Mouse (Mus musculus): Measurements from ENCODE around the gene Prdm10. TPM values are rescaled to one million over a fixed set of nuclear protein-coding genes. Genes with fewer than 3 reads are reported as not detected.

Prdm10 gene
- total and polyA plus RNA-seq, 2 experiments from 2014 or later: 5.1 to 16.0 TPM

- no peak overlapping the region for H3K9ac ChIP-seq
- WGBS: 85% methylated on average over 2 of the region's 2 CpGs
These were observed 12.9 kb downstream of the Prdm10 start for GRCm38 (mm10) chr9:31293208-31293607.

GRCm38 (mm10) chr9:31295311-31295710 is 15.0 kb downstream of the Prdm10 start:
- ATAC-seq (no peak; the same call in 1 of the 2 replicates), DNase-seq (no peak)
- no peak overlapping the region for H3K27ac ChIP-seq (ENCODE audit: low read depth, low read length)
- H3K4me1 ChIP-seq (ENCODE audit: insufficient read depth): peaks cover 8% of the 10 kb centered on the region; the same call in 1 of the 2 replicates
- H3K27me3 ChIP-seq (ENCODE audit: insufficient read depth, low read length): no peaks in the 10 kb centered on the region
- TF ChIP-seq CTCF (IDR thresholded peaks at IDR 0.05; ENCODE audit: low read depth): no peak
- H3K4me2 ChIP-seq (ENCODE audit: low read depth): no peak overlapping the region
- no peaks in the 10 kb centered on the region for H3K36me3 ChIP-seq (ENCODE audit: insufficient read depth)
- H3K9me3 ChIP-seq (ENCODE audit: low read length): no peaks in the 10 kb centered on the region
- 51% methylated on average over 2 of the region's 2 CpGs for WGBS
- H3K9ac ChIP-seq: no peak overlapping the region
- H3K4me3 ChIP-seq (ENCODE audit: low read depth, low read length): no peak overlapping the region

More at GRCm38 (mm10) chr9:31293208-31293607, 12.9 kb downstream of the Prdm10 start:
- no peak overlapping the region for H3K4me2 ChIP-seq (ENCODE audit: low read depth)
- TF ChIP-seq CTCF (IDR thresholded peaks at IDR 0.05; ENCODE audit: low read depth): no peak
- H3K9me3 ChIP-seq (ENCODE audit: low read length): no peaks in the 10 kb centered on the region
- H3K4me1 ChIP-seq (ENCODE audit: insufficient read depth): peaks cover 8% of the 10 kb centered on the region; the same call in 1 of the 2 replicates
- no peak overlapping the region for H3K4me3 ChIP-seq (ENCODE audit: low read depth, low read length)
- H3K36me3 ChIP-seq (ENCODE audit: insufficient read depth): no peaks in the 10 kb centered on the region
- DNase-seq: no peak
- no peaks in the 10 kb centered on the region for H3K27me3 ChIP-seq (ENCODE audit: insufficient read depth, low read length)
- ATAC-seq: no peak
- H3K27ac ChIP-seq (ENCODE audit: low read depth, low read length): no peak overlapping the region

- Histone ChIP-seq H3K27ac (ENCODE audit: low read depth, low read length) (no peak overlapping the region), H3K36me3 (ENCODE audit: insufficient read depth) (no peaks in the 10 kb centered on the region), H3K9me3 (ENCODE audit: low read length) (no peaks in the 10 kb centered on the region), H3K4me1 (ENCODE audit: insufficient read depth) (peaks cover 8% of the 10 kb centered on the region; the same call in 1 of the 2 replicates), H3K4me3 (ENCODE audit: low read depth, low read length) (no peak overlapping the region), H3K9ac (no peak overlapping the region), H3K4me2 (ENCODE audit: low read depth) (no peak overlapping the region), H3K27me3 (ENCODE audit: insufficient read depth, low read length) (no peaks in the 10 kb centered on the region)
- DNase-seq (no peak), ATAC-seq (no peak)
- WGBS: 84% methylated on average over 3 of the region's 3 CpGs
- no peak for TF ChIP-seq CTCF (IDR thresholded peaks at IDR 0.05; ENCODE audit: low read depth)
These were observed 16.0 kb downstream of the Prdm10 start for GRCm38 (mm10) chr9:31296293-31296692.

GRCm38 (mm10) chr9:31298751-31299150 is 18.4 kb downstream of the Prdm10 start:
- Histone ChIP-seq H3K4me2 (ENCODE audit: low read depth) (no peak overlapping the region), H3K36me3 (ENCODE audit: insufficient read depth) (no peaks in the 10 kb centered on the region), H3K9me3 (ENCODE audit: low read length) (no peaks in the 10 kb centered on the region), H3K27me3 (ENCODE audit: insufficient read depth, low read length) (no peaks in the 10 kb centered on the region), H3K9ac (no peak overlapping the region), H3K4me3 (ENCODE audit: low read depth, low read length) (no peak overlapping the region), H3K27ac (ENCODE audit: low read depth, low read length) (no peak overlapping the region), H3K4me1 (ENCODE audit: insufficient read depth) (peaks cover 8% of the 10 kb centered on the region; the same call in 1 of the 2 replicates)
- ATAC-seq (no peak), DNase-seq (no peak)
- TF ChIP-seq CTCF (IDR thresholded peaks at IDR 0.05; ENCODE audit: low read depth): no peak
- WGBS: 72% methylated on average over 6 of the region's 6 CpGs

GRCm38 (mm10) chr9:31300525-31300924 is 20.2 kb downstream of the Prdm10 start:
- H3K27me3 ChIP-seq (ENCODE audit: insufficient read depth, low read length): no peaks in the 10 kb centered on the region
- ATAC-seq: no peak
- 86% methylated on average over 5 of the region's 5 CpGs for WGBS

GRCm38 (mm10) chr9:31301107-31301506 is 20.8 kb downstream of the Prdm10 start:
- Histone ChIP-seq H3K4me2 (ENCODE audit: low read depth) (no peak overlapping the region), H3K4me3 (ENCODE audit: low read depth, low read length) (no peak overlapping the region), H3K4me1 (ENCODE audit: insufficient read depth) (0 out of 2 replicates have a peak, but pooled peaks cover 3% of the 10 kb centered on the region), H3K9ac (no peak overlapping the region), H3K27ac (ENCODE audit: low read depth, low read length) (no peak overlapping the region), H3K9me3 (ENCODE audit: low read length) (no peaks in the 10 kb centered on the region), H3K36me3 (ENCODE audit: insufficient read depth) (no peaks in the 10 kb centered on the region), H3K27me3 (ENCODE audit: insufficient read depth, low read length) (no peaks in the 10 kb centered on the region)
- no peak for DNase-seq
- WGBS: 79% methylated on average over 5 of the region's 5 CpGs
- no peak for ATAC-seq
- TF ChIP-seq CTCF (IDR thresholded peaks at IDR 0.05; ENCODE audit: low read depth): no peak

More at GRCm38 (mm10) chr9:31300525-31300924, 20.2 kb downstream of the Prdm10 start:
- peaks cover 7% of the 10 kb centered on the region; the same call in 1 of the 2 replicates for H3K4me1 ChIP-seq (ENCODE audit: insufficient read depth)
- no peak for DNase-seq
- no peak overlapping the region for H3K4me2 ChIP-seq (ENCODE audit: low read depth)
- H3K9me3 ChIP-seq (ENCODE audit: low read length): no peaks in the 10 kb centered on the region
- H3K4me3 ChIP-seq (ENCODE audit: low read depth, low read length): no peak overlapping the region
- no peak for TF ChIP-seq CTCF (IDR thresholded peaks at IDR 0.05; ENCODE audit: low read depth)
- H3K27ac ChIP-seq (ENCODE audit: low read depth, low read length): no peak overlapping the region
- no peak overlapping the region for H3K9ac ChIP-seq
- no peaks in the 10 kb centered on the region for H3K36me3 ChIP-seq (ENCODE audit: insufficient read depth)

- H3K9ac ChIP-seq: no peak overlapping the region
- no peak for DNase-seq
- no peak overlapping the region for H3K27ac ChIP-seq (ENCODE audit: low read depth, low read length)
- no peaks in the 10 kb centered on the region for H3K36me3 ChIP-seq (ENCODE audit: insufficient read depth)
- H3K4me1 ChIP-seq (ENCODE audit: insufficient read depth): no peaks in the 10 kb centered on the region
- peak; percentile 60 for ATAC-seq
- WGBS: 77% methylated on average over 5 of the region's 5 CpGs
- no peak overlapping the region for H3K4me3 ChIP-seq (ENCODE audit: low read depth, low read length)
- H3K27me3 ChIP-seq (ENCODE audit: insufficient read depth, low read length): no peaks in the 10 kb centered on the region
- no peak for TF ChIP-seq CTCF (IDR thresholded peaks at IDR 0.05; ENCODE audit: low read depth)
- H3K9me3 ChIP-seq (ENCODE audit: low read length): no peaks in the 10 kb centered on the region
- H3K4me2 ChIP-seq (ENCODE audit: low read depth): no peak overlapping the region
These were observed 21.4 kb downstream of the Prdm10 start for GRCm38 (mm10) chr9:31301526-31302311.
